ENCODE assay signal across 30 mouse cellular contexts in genomic region chr14:86229755-86230154, GRCm38 (mm10).
"Had no signal": no experiment of that assay in that cellular context is flagged by ENCODE, and none has a peak within 500 bp of the region (broad histone marks: within the 10 kb centered on the region; RNA-seq: fewer than 3 reads in every experiment).

No protein-coding gene starts in this region.

- DNase-seq: left cerebral cortex, postnatal 4 days; liver; liver, embryonic 13.5 days; liver, postnatal 0 days; lung, adult 18-20 months; lung, adult 2 months; lung, embryonic 14.5 days; lung, postnatal 10 days; lung, postnatal 14 days; lung, postnatal 4 days; midbrain, embryonic 14.5 days had no signal

- H3K4me3 ChIP-seq: limb, embryonic 10.5 days; limb, embryonic 12.5 days; limb, embryonic 13.5 days; limb, embryonic 15.5 days; liver, embryonic 12.5 days; liver, embryonic 13.5 days; liver, embryonic 15.5 days; lung, embryonic 15.5 days; megakaryocyte, embryonic 14.5 days; midbrain, embryonic 10.5 days; midbrain, embryonic 12.5 days; midbrain, embryonic 13.5 days; midbrain, embryonic 15.5 days; myocyte; neural tube, embryonic 12.5 days had no signal

- H3K9me3 ChIP-seq: limb, embryonic 10.5 days; limb, embryonic 12.5 days; limb, embryonic 13.5 days; limb, embryonic 15.5 days; liver, embryonic 12.5 days; liver, embryonic 13.5 days; liver, embryonic 15.5 days; lung, embryonic 15.5 days; megakaryocyte, embryonic 14.5 days; midbrain, embryonic 10.5 days; midbrain, embryonic 12.5 days; midbrain, embryonic 13.5 days; midbrain, embryonic 15.5 days; neural tube, embryonic 12.5 days had no signal

- H3K27ac ChIP-seq: limb, embryonic 10.5 days; limb, embryonic 12.5 days; limb, embryonic 13.5 days; limb, embryonic 15.5 days; liver, embryonic 12.5 days; liver, embryonic 13.5 days; liver, embryonic 14.5 days; liver, embryonic 15.5 days; lung, embryonic 15.5 days; macrophage; midbrain, embryonic 10.5 days; midbrain, embryonic 12.5 days; midbrain, embryonic 13.5 days; midbrain, embryonic 15.5 days; neural tube, embryonic 12.5 days had no signal

- H3K4me1 ChIP-seq: limb, embryonic 10.5 days; limb, embryonic 12.5 days; limb, embryonic 13.5 days; limb, embryonic 15.5 days; liver, embryonic 12.5 days; liver, embryonic 13.5 days; liver, embryonic 15.5 days; lung, embryonic 15.5 days; megakaryocyte, embryonic 14.5 days; midbrain, embryonic 10.5 days; midbrain, embryonic 12.5 days; midbrain, embryonic 13.5 days; midbrain, embryonic 15.5 days; neural tube, embryonic 12.5 days had no signal

- H3K27me3 ChIP-seq: limb, embryonic 12.5 days; limb, embryonic 13.5 days; limb, embryonic 15.5 days; liver, embryonic 12.5 days; liver, embryonic 13.5 days; liver, embryonic 15.5 days; lung, embryonic 15.5 days; megakaryocyte, embryonic 14.5 days; midbrain, embryonic 12.5 days; midbrain, embryonic 13.5 days; midbrain, embryonic 15.5 days; neural tube, embryonic 12.5 days had no signal

- H3K36me3 ChIP-seq: limb, embryonic 10.5 days; limb, embryonic 12.5 days; limb, embryonic 13.5 days; limb, embryonic 15.5 days; liver, embryonic 12.5 days; liver, embryonic 13.5 days; liver, embryonic 15.5 days; lung, embryonic 15.5 days; midbrain, embryonic 10.5 days; midbrain, embryonic 12.5 days; midbrain, embryonic 13.5 days; midbrain, embryonic 15.5 days; neural tube, embryonic 12.5 days had no signal

- H3K4me2 ChIP-seq: limb, embryonic 12.5 days; limb, embryonic 13.5 days; limb, embryonic 15.5 days; liver, embryonic 11.5 days; liver, embryonic 12.5 days; liver, embryonic 13.5 days; liver, embryonic 15.5 days; lung, embryonic 14.5 days; lung, embryonic 15.5 days; midbrain, embryonic 11.5 days; midbrain, embryonic 12.5 days; midbrain, embryonic 13.5 days; midbrain, embryonic 15.5 days; neural tube, embryonic 12.5 days had no signal

- H3K9ac ChIP-seq: limb, embryonic 12.5 days; limb, embryonic 13.5 days; limb, embryonic 15.5 days; liver, embryonic 12.5 days; liver, embryonic 13.5 days; liver, embryonic 14.5 days; liver, embryonic 15.5 days; liver, postnatal 0 days; lung, embryonic 14.5 days; lung, embryonic 15.5 days; midbrain, embryonic 12.5 days; midbrain, embryonic 13.5 days; midbrain, embryonic 15.5 days; neural tube, embryonic 12.5 days had no signal

- ATAC-seq: liver, embryonic 12.5 days; liver, postnatal 0 days; midbrain, embryonic 13.5 days; midbrain, embryonic 15.5 days; midbrain, embryonic 16.5 days had no signal
